Mouse (Mus musculus) bone marrow macrophage, adult 2 months (primary cell): ENCODE data around the gene Dnmt3a.
"Not testable (repeated sequence)": the region's sequence is repeated elsewhere in the genome, so short reads cannot be mapped to it uniquely, and the experiment has no call there.

Experiments
- CTCF ChIP-seq: IDR thresholded peaks from 2 replicates; pipeline ENCODE4 v1.5.1; 2012; ENCODE audit warnings: low read depth, mild to moderate bottlenecking, low read length, moderate library complexity
- POLR2A ChIP-seq: IDR thresholded peaks from 2 replicates; pipeline ENCODE4 v1.6.1; 2012; ENCODE audit warnings: mild to moderate bottlenecking, low read depth, low read length, borderline replicate concordance

- TF ChIP-seq CTCF, POLR2A: not testable (repeated sequence)
Observed at GRCm38 (mm10) chr12:3930090-3930865, 124.5 kb downstream of the Dnmt3a start.
